Mouse (Mus musculus) forebrain, embryonic 13.5 days (tissue): ENCODE measurements at regions not wholly inside any gene's neighbourhood (a gene's known extent, or its start where the extent isn't known, plus 50 kb on each side); places are given as distances from the start of the nearest gene placed in this dataset.

Source experiments
- ATAC-seq: fragments of 200-750 bp; cut with Nextera tagmentation; 2 replicates; pipeline ENCODE4 v1.8.0; 2017
- H3K27ac ChIP-seq: fragments of 300-500 bp; sonication (generic); 2 replicates; pipeline ENCODE4 v1.5.1; 2015; ENCODE audit warnings: inconsistent platforms, mild to moderate bottlenecking, moderate library complexity
- H3K27me3 ChIP-seq: fragments of 300-500 bp; sonication (generic); 2 replicates; pipeline ENCODE4 v1.6.1; 2015; ENCODE audit warnings: mild to moderate bottlenecking, inconsistent platforms
- H3K36me3 ChIP-seq: fragments of 300-500 bp; sonication (generic); 2 replicates; pipeline ENCODE4 v1.6.1; 2015; ENCODE audit warnings: mild to moderate bottlenecking, inconsistent platforms; ENCODE audit not compliant: poor library complexity, severe bottlenecking
- H3K4me1 ChIP-seq: fragments of 300-500 bp; sonication (generic); 2 replicates; pipeline ENCODE4 v1.6.1; 2015; ENCODE audit warnings: inconsistent platforms
- H3K4me2 ChIP-seq: fragments of 300-500 bp; sonication (generic); 2 replicates; pipeline ENCODE4 v1.6.1; 2015; ENCODE audit warnings: inconsistent platforms, mild to moderate bottlenecking, moderate library complexity
- H3K4me3 ChIP-seq: fragments of 300-500 bp; sonication (generic); 2 replicates; pipeline ENCODE4 v1.5.1; 2015; ENCODE audit warnings: mild to moderate bottlenecking, inconsistent platforms
- H3K9ac ChIP-seq: fragments of 300-500 bp; sonication (generic); 2 replicates; pipeline ENCODE4 v1.6.1; 2015; ENCODE audit warnings: mild to moderate bottlenecking, inconsistent platforms
- H3K9me3 ChIP-seq: fragments of 300-500 bp; sonication (generic); replicated peaks from 2 replicates; pipeline ENCODE4 v1.6.1; 2016; ENCODE audit warnings: inconsistent platforms
- WGBS: fragments of 180-500 bp; shearing (Covaris S2); methylation state at CpG from one replicate; pipeline ENCODE4 v1.1.7; 2015; 5-methylcytosine and 5-hydroxymethylcytosine counted together

GRCm38 (mm10) chr13:37715058-37715712, 63.0 kb upstream of the Rreb1 start:
- WGBS, result 55% methylated on average over 9 of the region's 9 CpGs
- Histone ChIP-seq H3K4me2 (no peak overlapping the region), H3K4me3 (no peak overlapping the region), H3K27me3 (no peaks in the 10 kb centered on the region), H3K27ac (no peak overlapping the region), H3K36me3 (no peaks in the 10 kb centered on the region), H3K9me3 (no peaks in the 10 kb centered on the region), H3K4me1 (no peaks in the 10 kb centered on the region), H3K9ac (no peak overlapping the region)
- no peak for ATAC-seq

DNA sequence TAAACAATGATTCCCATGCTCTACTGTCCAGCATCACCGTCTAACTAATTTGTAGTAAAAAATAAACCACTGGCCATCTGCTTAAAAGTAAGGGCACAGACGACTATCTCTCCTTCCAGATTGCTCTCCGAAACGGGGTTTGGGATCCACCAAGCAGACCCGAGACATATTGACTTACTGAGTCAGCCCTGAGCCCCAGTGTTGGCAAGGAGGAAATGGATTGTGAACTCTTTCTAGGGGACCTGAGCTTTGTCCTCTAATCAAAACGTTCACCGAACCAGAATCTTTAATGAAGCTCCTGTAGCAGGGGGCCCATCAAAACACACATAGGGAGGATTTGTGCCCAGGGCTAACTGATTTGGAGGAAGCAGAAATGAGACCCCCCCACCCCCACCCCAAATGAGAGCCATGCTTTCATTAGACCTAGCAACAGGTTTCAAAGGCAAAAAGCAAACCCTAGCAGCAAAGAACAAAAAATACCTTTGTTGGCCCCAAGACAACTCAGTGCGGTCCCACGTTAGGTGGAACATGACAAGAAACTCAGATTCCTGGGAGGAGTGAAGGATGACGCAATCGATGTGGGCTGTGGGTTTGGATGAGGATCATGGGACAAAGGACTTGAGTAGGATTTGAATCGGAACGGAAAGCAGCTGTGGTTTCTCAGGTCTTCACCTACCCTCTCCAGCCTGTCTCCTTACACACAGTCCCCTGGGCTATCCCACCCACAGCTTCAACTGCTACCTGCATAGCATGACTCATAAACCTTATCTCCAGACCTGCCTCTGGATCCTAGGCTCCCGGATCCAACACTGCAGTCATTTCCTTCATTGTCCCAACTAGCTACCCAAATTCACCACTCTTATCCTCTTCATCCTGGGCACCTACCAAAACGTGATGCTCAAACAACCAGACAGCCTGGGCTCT, 62.2 kb upstream of the Rreb1 start:
- Histone ChIP-seq H3K9ac (no peak overlapping the region), H3K4me3 (no peak overlapping the region), H3K9me3 (no peaks in the 10 kb centered on the region), H3K27me3 (no peaks in the 10 kb centered on the region), H3K27ac (no peak overlapping the region), H3K4me1 (no peaks in the 10 kb centered on the region), H3K36me3 (no peaks in the 10 kb centered on the region), H3K4me2 (no peak overlapping the region)
- 60% methylated on average over 15 of the region's 15 CpGs for WGBS
- ATAC-seq, result no peak

GRCm38 (mm10) chr13:37717793-37718192, 60.4 kb upstream of the Rreb1 start:
- H3K27ac ChIP-seq, result no peak overlapping the region
- H3K36me3 ChIP-seq, result no peaks in the 10 kb centered on the region
- H3K27me3 ChIP-seq, result no peaks in the 10 kb centered on the region
- H3K4me2 ChIP-seq, result no peak overlapping the region
- no peak for ATAC-seq
- no peak overlapping the region for H3K4me3 ChIP-seq
- H3K9ac ChIP-seq, result no peak overlapping the region
- no peaks in the 10 kb centered on the region for H3K4me1 ChIP-seq
- 82% methylated on average over 1 of the region's 1 CpGs for WGBS
- no peaks in the 10 kb centered on the region for H3K9me3 ChIP-seq

DNA sequence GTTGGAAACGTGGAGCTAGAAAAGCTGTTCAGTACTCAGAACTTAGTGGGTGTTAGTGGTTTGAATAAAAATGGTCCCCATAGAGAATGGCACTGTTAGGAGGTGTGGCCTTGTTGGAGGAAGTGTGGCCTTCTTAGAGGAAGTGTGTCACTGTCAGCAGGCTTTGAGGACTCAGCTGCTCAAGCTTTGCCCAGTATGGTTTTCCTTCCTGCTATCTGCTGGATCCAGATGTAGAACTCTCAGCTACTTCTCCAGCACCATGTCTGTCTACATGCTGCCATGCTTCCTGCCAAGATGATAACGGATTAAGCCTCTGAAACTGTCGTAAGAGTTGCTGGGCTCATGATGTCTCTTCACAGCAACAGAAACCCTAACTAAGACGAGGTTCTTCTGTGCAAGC, 59.8 kb upstream of the Rreb1 start:
- no peaks in the 10 kb centered on the region for H3K36me3 ChIP-seq

More for the DNA sequence above, 59.8 kb upstream of the Rreb1 start:
- Histone ChIP-seq H3K4me2 (no peak overlapping the region), H3K9ac (no peak overlapping the region), H3K9me3 (no peaks in the 10 kb centered on the region), H3K27me3 (no peaks in the 10 kb centered on the region), H3K4me3 (no peak overlapping the region), H3K4me1 (no peaks in the 10 kb centered on the region), H3K27ac (no peak overlapping the region)
- 74% methylated on average over 4 of the region's 4 CpGs for WGBS
- no peak for ATAC-seq
